Mouse (Mus musculus) heart, postnatal 0 days (tissue): ENCODE results near the gene Kcna4.

Experiments
- CTCF ChIP-seq: IDR thresholded peaks from 2 replicates; pipeline ENCODE4 v1.5.1; 2016; ENCODE audit warnings: antibody characterized with exemption, control low read depth, low read depth
- EP300 ChIP-seq: IDR thresholded peaks from 2 replicates; pipeline ENCODE4 v1.6.1; 2016; ENCODE audit warnings: antibody characterized with exemption, low read depth

- no peak for TF ChIP-seq EP300
- no peak for TF ChIP-seq CTCF
Observed at GRCm38 (mm10) chr2:107294521-107294920, 4.1 kb downstream of the Kcna4 start.
